ENCODE assay signal across 8 mouse cellular contexts in genomic region chr14:54864313-54865036, GRCm38 (mm10). TPM values are rescaled to one million over a fixed set of nuclear protein-coding genes. Genes with fewer than 3 reads are reported as not detected.
DNase-seq lines count a peak whose midpoint lies in the region; ATAC-seq lines count a peak whose summit lies in the region.

No protein-coding gene starts in this region.

- peak overlapping the region; percentile 87 for H3K4me3 ChIP-seq in heart, embryonic 11.5 days (ENCODE audit: low read depth, low read length)
- peak overlapping the region; percentile 93 for H3K4me3 ChIP-seq in hindbrain, embryonic 10.5 days

- H3K4me2 ChIP-seq in heart, embryonic 11.5 days: peak overlapping the region; percentile 91

- peak overlapping the region; percentile 89 for H3K9ac ChIP-seq in heart, embryonic 11.5 days (ENCODE audit: low read depth, low read length)

- no peaks in the 10 kb centered on the region for H3K36me3 ChIP-seq in heart, embryonic 11.5 days (ENCODE audit: control insufficient read depth, insufficient read depth, low read length)
- H3K36me3 ChIP-seq in hindbrain, embryonic 10.5 days: no peaks in the 10 kb centered on the region

- no peaks in the 10 kb centered on the region for H3K27me3 ChIP-seq in heart, embryonic 11.5 days (ENCODE audit: control insufficient read depth, insufficient read depth, low read length)
- no peaks in the 10 kb centered on the region for H3K27me3 ChIP-seq in hindbrain, embryonic 10.5 days (ENCODE audit: insufficient read depth, poor library complexity, severe bottlenecking)

- ATAC-seq in heart, embryonic 11.5 days (replicated peaks; ENCODE audit: insufficient number of reproducible peaks, low FRiP score, low TSS enrichment): no peak
- peak; percentile 51 for ATAC-seq in megakaryocyte progenitor cell, adult 5-6 weeks (replicated peaks; ENCODE audit: poor library complexity)

- WGBS in heart, embryonic 11.5 days (ENCODE audit: insufficient replicate concordance): 15% methylated on average over 21 of the region's 21 CpGs
- 18% methylated on average over 21 of the region's 21 CpGs for WGBS in hindbrain, embryonic 10.5 days

- no peak for DNase-seq in heart, adult 18-20 months
- DNase-seq in T-cell, adult 2 months (ENCODE audit: low spot score): peak; percentile 21
- DNase-seq in hindbrain, embryonic 10.5 days (ENCODE audit: low spot score): no peak
- DNase-seq in left cerebral cortex, postnatal 36 days (ENCODE audit: low spot score in 2 of 2): no peak
- DNase-seq in frontal cortex, postnatal 25 days (ENCODE audit: low spot score in 2 of 2): no peak
- DNase-seq in cerebellum, adult 9-11 months: no peak

- intact Hi-C loops in left cerebral cortex, postnatal 36 days (cut with DNase I): no loop called here

- peak overlapping the region; percentile 68; the same call in 1 of the 2 replicates for H3K27ac ChIP-seq in heart, embryonic 11.5 days (ENCODE audit: low read depth, low read length)
- H3K27ac ChIP-seq in hindbrain, embryonic 10.5 days: peak overlapping the region; percentile 98

- H3K9me3 ChIP-seq in heart, embryonic 11.5 days (replicated peaks; ENCODE audit: control insufficient read depth, low read length): no peaks in the 10 kb centered on the region
- H3K9me3 ChIP-seq in hindbrain, embryonic 10.5 days: no peaks in the 10 kb centered on the region

- no peaks in the 10 kb centered on the region for H3K4me1 ChIP-seq in heart, embryonic 11.5 days (ENCODE audit: control insufficient read depth, insufficient read depth, low read length)
- H3K4me1 ChIP-seq in hindbrain, embryonic 10.5 days (replicated peaks): peaks cover 15% of the 10 kb centered on the region

RNA-seq across cellular contexts. Expression of gene Homez, which starts 6.3 kb away (rescaled TPM):
- 6.5 and 6.7 TPM in 2 replicates for polyA plus RNA-seq in heart, embryonic 11.5 days (2014; fragmentation: Nextera tagmentation; extraction: Ambion mirVana)
- total RNA-seq in heart, adult 18-20 months (2021): 1 to 10 TPM; 4.7 to 5.5 TPM
- polyA plus RNA-seq in hindbrain, embryonic 10.5 days (2016; fragmentation: Nextera tagmentation; extraction: Ambion mirVana): 19.7 and 22.7 TPM in 2 replicates
- 9.6 and 20.5 TPM in 2 replicates for total RNA-seq in megakaryocyte progenitor cell, adult 5-6 weeks (2015)
- 10.0 and 15.0 TPM in 2 replicates for total RNA-seq in megakaryocyte progenitor cell, adult 5-6 weeks (2017)
- 10 to 100 TPM; 15.9 to 22.1 TPM for total RNA-seq in left cerebral cortex, postnatal 36 days (2021)

RNA-seq across cellular contexts. Expression of gene Ppp1r3e, which starts 12.9 kb away (rescaled TPM):
- polyA plus RNA-seq in heart, embryonic 11.5 days (2014; fragmentation: Nextera tagmentation; extraction: Ambion mirVana): 0.94 and 1.8 TPM in 2 replicates
- 1 to 10 TPM; 3.3 to 3.4 TPM for total RNA-seq in heart, adult 18-20 months (2021)
- 0.38 and 0.44 TPM in 2 replicates for polyA plus RNA-seq in hindbrain, embryonic 10.5 days (2016; fragmentation: Nextera tagmentation; extraction: Ambion mirVana)
- total RNA-seq in megakaryocyte progenitor cell, adult 5-6 weeks (2015): 19.0 and 26.3 TPM in 2 replicates
- 2.8 and 5.0 TPM in 2 replicates for total RNA-seq in megakaryocyte progenitor cell, adult 5-6 weeks (2017)
- 10 to 100 TPM; 15.2 to 17.2 TPM for total RNA-seq in left cerebral cortex, postnatal 36 days (2021)

RNA-seq across cellular contexts. Expression of gene Bcl2l2, which starts 18.7 kb away (rescaled TPM):
- polyA plus RNA-seq in heart, embryonic 11.5 days (2014; fragmentation: Nextera tagmentation; extraction: Ambion mirVana): 3.3 TPM in 2 replicates
- total RNA-seq in heart, adult 18-20 months (2021): 10 to 100 TPM; 42.4 to 44.1 TPM
- 2.2 and 3.0 TPM in 2 replicates for polyA plus RNA-seq in hindbrain, embryonic 10.5 days (2016; fragmentation: Nextera tagmentation; extraction: Ambion mirVana)
- 3.5 and 4.0 TPM in 2 replicates for total RNA-seq in megakaryocyte progenitor cell, adult 5-6 weeks (2015)
- 7.2 and 9.5 TPM in 2 replicates for total RNA-seq in megakaryocyte progenitor cell, adult 5-6 weeks (2017)
- total RNA-seq in left cerebral cortex, postnatal 36 days (2021): 100 to 1,000 TPM; 131 to 145 TPM

RNA-seq across cellular contexts. Expression of gene Gm20521, which starts 18.8 kb away (rescaled TPM):
- polyA plus RNA-seq in heart, embryonic 11.5 days (2014; fragmentation: Nextera tagmentation; extraction: Ambion mirVana): 0.31 TPM in 1 of 2 replicates, not detected in the other
- total RNA-seq in heart, adult 18-20 months (2021): 1 to 10 TPM; 6.6 to 9.0 TPM
- polyA plus RNA-seq in hindbrain, embryonic 10.5 days (2016; fragmentation: Nextera tagmentation; extraction: Ambion mirVana): 0.29 TPM in 1 of 2 replicates, not detected in the other
- total RNA-seq in megakaryocyte progenitor cell, adult 5-6 weeks (2015): not detected in 2 replicates
- total RNA-seq in megakaryocyte progenitor cell, adult 5-6 weeks (2017): 0.30 and 1.5 TPM in 2 replicates
- total RNA-seq in left cerebral cortex, postnatal 36 days (2021): not detected

RNA-seq across cellular contexts. Expression of gene Pabpn1, which starts 27.8 kb away (rescaled TPM):
- 89.5 and 99.0 TPM in 2 replicates for polyA plus RNA-seq in heart, embryonic 11.5 days (2014; fragmentation: Nextera tagmentation; extraction: Ambion mirVana)
- total RNA-seq in heart, adult 18-20 months (2021): 10 to 100 TPM; 39.1 to 46.9 TPM
- 160 TPM in 2 replicates for polyA plus RNA-seq in hindbrain, embryonic 10.5 days (2016; fragmentation: Nextera tagmentation; extraction: Ambion mirVana)
- 103 and 113 TPM in 2 replicates for total RNA-seq in megakaryocyte progenitor cell, adult 5-6 weeks (2015)
- 320 and 416 TPM in 2 replicates for total RNA-seq in megakaryocyte progenitor cell, adult 5-6 weeks (2017)
- 100 to 1,000 TPM; 194 to 280 TPM for total RNA-seq in left cerebral cortex, postnatal 36 days (2021)

Comparison
In these comparisons a context has a peak if more than half of its experiments do, and no peak if none do; other contexts are left out.
1. RNA of gene Bcl2l2, which starts 18.7 kb away (total RNA-seq): 131 to 145 TPM in left cerebral cortex, postnatal 36 days and 42.4 to 44.1 TPM in heart, adult 18-20 months; 3.5 to 9.5 TPM in megakaryocyte progenitor cell, adult 5-6 weeks; every median in the first group is over 4 times any median in the second.